Mouse (Mus musculus): Measurements from ENCODE around the gene Ephb2.
A peak's percentile ranks its signal among the peaks of the same experiment; 100 is the strongest.

The Ephb2 gene

DNA sequence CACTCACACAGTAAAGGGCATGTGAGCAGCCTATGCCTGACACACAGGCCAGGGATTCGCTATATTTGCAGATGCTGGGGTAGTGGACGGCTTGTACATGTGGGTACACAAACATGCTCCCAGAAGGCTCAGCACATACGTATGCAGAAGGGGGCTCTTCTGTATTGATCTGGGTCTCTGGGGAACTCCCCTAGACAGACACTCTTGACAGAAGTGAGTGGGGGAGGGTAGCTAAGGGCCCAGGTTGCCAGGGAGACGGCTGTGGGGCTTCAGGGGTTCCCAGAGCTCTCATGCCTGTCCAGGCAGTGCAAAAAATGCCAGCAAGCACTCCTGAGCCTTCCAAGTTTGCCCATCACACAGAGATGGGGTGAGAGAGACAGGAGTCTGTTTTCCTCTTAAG is 78.7 kb downstream of the Ephb2 start:
- DNase-seq: no peak

DNA sequence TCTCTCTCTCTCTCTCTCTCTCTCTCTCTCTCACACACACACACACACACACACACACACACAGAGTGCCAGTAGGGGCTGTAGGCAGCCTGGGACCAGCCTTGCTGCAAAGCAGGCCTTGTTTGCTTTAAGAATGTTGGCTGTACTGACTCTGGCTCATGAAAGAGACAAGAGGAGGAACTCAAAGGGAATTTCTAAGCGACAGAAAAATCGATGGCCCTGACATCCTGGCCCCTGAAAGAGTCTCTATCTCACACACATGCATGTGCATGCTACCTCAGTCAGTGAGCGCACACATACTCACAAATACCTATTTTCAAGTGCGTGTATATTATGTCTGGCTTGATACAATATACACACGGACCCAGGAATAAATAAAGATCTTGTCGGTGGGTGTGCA is 79.3 kb downstream of the Ephb2 start:
- DNase-seq: no peak

DNA sequence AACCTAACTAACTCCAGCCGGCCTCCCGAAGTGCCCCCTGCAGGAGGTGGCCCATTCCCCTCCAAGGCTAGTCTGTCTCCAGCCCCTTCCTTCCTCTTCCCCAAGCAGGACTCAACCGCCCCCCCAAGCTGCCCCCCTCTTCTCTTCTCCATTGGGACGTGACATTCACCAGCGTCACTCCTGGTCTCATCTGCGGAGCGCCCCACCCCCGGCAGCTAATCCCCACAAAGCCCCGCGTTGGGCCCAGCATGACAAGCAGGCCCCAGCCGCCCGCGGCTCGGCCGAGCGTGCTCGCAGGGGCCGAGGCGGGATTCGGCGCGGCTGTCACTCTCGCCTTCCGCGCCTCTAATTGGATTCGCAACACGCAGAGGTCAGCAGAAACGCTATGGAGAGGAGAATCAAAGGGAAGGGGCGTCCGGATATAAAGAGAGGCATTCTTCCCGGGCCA is 80.4 kb downstream of the Ephb2 start:
- no peak for DNase-seq

DNA sequence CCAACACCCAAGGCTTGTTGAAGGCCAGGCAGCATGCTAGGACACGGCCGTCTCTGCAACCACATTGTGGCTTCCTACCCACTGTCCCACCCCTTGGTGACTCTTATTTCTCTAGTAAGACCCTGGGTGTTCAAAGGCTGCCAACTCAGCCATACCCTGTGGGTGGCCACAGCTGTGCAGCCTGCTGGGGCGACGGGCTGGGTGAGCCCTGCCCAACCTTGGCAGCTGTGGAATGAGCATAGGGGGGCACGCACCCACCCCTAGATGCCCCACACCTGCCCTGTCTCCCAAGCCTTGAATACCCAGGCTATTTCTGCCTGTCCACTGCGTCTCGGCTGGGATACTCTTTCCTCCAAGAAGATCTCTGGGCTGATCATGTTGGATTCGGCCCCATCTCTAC is 81.5 kb downstream of the Ephb2 start:
- DNase-seq: no peak

DNA sequence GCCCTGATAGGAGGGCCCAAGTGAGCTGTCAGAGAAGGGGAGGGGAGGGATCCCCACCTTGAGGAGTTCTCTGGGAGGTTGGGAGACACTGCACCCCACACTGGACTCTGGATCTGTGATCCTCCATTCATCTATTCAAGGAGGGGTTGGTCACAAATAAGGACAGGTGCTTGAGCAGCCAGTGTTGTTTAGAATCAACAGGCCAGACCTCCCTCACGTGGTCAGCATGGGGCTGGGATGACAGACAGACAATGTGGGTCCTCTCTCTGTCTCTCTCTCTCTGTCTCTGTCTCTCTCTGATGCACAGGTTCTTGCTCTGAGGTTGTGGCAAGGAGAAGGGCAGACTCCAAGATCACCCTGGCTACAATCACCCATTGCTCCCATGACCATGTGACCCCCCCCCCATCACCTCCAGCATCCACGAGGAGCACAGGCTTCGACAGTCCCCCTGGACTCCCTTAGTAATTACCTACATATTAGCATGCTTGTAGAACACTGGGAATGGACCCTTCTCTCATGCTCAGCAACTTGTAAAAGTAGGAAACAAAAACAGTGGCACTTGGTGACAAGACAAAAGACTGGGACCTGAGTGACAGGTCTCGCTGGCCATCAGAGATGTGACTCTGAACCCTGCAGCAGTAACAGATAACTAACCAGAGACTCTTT is 84.3 kb downstream of the Ephb2 start:
- DNase-seq: no peak

DNA sequence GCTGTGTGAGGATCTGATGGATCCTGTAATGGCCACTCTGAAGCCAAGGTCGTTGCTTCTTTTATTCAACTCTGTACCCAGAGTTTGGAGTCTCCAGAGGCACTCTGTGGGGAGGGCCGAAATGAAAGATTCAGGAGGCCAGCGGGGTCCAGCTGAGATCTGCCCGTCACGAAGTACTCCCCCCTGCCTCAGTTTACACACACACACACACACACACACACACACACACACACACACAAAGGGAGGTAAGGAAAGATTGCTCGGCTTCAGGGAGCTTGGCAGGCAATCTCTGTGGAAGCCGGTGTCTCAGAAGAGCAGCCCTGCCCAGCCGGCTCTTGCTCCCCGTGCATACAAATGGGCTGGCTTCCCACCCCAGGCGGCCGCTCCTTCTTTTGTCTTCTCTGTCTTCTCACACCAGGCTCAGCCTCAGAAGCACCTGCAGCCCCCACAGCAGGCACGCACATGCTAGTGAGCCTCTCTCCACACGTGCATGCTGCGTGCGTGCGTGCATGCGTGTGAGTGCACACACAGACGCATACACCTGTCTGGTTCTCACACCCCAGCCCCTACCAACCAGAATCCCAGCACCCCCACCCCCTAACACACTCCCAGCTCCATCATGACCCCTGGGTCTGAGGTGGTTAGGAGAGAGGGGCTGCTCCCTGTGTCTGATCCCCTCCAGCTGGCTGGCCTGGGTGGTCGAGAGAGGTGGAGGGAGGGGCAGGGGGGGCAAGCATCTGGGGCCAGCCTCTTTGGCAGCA is 85.0 kb downstream of the Ephb2 start:
- no peak for DNase-seq

DNA sequence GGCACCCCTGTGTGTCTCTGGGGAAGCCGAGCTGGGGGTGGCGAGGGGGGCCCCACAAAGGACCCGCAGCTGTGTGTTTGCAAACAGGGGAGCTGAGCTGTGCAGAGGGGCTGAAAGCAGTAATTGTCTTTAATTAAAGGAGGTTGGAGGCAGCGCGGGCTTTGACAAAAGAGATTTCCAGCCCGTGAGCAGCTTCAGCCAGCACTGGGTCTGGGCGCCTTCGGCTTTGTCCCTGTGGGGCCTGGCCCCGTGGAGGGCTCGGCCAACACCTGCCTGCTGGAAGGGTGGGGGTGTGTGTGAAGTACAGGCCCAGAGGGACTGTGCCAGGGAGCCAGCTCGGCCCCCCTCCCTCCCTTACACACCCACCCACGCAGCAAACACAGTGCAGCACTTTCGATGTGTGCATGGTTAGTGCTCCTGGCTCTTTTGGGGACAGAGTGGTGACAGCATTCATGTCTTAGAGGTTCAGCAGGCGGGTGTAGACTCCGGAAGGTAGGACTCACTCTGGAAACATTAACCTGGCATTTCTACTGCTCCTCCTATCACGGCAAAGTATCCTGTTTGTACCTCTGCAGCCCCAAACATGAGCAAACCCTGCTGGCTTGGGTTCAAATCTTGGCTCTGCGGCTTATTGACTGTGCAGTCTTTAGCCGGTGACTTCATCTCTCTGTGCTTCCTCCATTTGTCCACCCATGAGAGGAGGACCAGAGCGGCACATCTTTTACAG is 85.8 kb downstream of the Ephb2 start:
- no peak for DNase-seq

DNA sequence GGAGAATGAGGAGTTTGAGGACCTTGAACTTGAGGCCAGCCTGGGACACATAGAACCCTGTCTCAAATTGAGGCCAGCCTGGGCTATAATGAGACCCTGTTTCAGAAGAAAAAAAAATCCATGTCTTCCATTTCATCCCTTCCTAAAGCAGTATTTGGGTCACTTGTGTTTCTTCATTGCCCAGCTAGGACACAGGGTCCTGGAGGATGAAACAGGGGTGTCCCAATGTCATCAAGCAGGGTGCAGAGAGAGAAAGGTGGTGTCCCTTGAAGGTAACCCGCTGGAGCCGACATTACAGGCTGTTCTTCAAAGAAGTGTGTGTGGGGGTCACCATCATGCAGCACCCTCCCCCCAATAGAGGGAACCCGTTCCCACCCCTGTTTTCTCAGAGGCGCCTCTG is 86.4 kb downstream of the Ephb2 start:
- DNase-seq: no peak

DNA sequence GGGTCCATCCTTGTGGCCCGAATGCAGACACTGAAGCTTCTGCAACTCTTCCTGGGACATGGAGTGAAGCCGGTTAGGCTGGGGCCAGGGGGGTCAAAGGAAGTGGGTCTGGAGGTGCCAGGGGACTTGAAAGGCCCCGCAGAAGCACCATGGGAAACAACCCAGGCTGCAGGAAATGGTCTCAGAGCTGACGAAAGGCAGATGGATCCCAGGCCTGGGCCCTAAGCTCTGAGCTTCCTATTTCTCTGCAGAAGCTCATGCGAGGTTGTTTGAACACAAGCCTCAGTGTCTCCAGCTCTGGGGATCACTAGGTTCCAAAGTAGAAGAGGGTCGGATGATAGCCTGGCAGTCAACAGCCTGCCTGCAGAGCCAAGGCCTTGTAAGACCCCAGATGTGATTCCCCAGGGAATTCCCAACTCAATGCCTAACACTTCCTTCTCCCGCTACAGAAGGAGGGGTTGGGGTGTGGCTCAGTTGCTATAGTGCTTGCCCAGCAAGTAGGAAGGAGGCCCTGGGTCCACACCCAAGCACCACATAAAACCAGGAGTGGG is 86.9 kb downstream of the Ephb2 start:
- DNase-seq: no peak

DNA sequence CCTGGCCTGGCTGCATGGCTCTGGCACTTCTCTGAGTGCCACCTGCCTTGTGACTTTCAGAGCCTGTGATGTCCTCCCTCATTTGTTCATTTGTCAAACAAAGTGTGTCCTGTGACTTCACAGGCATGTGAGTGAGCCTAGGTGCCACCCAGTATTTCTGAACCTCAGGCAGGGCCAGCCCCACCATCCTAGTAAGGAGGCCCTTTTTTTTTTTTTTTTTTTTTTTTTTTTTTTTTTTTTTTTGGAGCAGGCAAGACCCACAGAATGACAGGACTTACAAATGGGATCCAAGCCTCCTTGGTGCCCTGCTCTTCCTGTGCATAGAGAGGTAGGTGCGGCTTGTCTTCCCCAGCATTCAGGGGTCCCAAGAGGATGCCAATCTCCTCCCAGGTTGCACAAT is 89.3 kb downstream of the Ephb2 start:
- no peak for DNase-seq

DNA sequence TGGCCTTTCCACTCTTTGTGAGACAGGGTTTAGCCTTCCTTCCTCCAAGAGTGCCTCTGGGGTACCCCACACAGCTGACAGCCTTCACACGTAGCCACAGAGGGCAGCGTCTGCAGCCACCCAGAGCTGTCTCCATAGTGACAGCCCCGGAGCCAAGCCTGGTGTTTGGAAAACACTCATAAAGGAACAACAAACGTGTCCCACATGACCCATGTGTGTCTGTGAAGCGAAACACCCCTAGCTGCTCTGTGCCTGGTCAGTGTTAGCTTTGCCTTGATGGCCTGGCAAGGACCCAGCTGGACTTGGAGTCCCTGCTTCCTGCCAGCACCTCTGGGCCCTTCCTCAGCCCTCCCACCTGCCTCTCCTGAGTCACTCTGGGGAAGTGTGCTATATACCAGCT is 93.1 kb downstream of the Ephb2 start:
- DNase-seq: peak; percentile 49

DNA sequence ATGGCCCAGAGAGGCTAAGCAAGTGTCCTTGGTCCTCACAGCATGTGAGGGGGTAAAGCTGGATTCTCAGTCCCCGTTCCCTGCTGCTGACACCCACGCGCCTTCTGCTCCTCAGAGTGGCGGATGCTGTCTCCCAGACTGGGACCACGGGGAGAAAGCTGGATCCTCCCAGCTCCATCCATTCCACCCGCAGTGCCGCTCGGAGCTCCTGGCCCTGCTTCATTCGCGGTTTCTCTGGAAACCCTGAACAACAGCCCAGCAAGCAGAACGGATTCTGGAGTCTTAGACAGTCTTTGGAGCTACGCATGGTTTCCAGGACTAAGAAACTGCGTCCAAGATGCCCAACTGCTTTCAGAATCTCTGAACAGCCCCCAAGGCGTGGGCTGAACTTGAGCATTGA is 93.9 kb downstream of the Ephb2 start:
- DNase-seq: peak; percentile 46

DNA sequence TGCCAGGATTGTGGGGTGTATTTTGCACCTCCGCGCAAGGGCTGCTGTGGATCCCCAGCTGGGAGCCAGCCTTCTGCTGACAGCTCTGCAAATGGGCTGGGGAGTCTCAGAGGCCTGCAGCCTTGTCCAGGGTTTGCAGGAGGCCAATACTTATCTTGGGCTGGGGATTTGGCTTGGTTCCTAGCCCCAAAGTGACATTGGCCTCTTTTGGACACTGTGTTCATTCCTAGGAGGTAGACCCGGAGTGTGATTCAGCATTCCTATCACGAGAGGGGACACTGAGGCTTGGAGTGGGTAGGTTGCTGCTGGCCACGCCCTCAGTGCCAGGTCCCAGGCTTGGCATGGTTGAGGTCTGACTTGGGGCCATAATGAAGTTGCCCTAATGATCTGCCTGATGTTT is 94.8 kb downstream of the Ephb2 start:
- no peak for DNase-seq

DNA sequence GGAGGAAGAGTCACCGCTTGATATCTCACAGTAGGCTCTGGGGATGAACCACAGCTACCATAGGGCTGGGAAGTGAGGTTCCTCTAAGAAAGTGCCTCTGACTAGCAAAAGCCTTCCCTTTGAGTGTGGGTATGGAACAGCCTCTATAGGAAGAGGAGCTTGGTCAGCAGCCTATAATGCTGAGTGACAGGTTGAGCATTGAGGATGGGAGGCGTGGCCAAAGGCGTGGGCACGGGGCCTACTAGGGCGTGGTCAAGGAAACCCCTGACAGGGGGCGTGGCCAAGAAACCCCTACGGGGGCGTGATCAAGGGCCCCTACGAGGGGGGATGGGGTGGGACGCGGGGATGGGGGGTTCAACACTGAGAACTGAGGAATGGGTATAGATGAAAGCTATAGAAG is 96.6 kb downstream of the Ephb2 start:
- DNase-seq: no peak

DNA sequence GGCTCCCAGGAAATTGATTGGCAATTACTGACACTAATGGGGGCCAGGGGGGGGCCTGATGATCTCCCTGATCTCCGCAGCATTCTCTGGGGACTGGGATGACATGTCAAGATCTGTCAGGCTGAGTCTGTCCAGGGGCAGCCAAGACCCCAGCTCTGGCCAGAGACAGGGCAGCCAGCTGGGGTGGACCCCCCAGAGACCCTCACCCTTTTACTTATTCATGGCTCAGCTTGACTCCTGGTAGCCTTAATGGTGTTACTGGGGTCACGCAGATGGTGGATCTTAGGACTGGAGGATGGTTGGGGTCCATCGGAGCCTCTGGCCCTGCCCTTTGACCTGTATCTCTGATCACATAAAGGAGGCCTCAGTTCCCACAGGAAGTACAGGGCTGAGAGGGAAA is 97.5 kb downstream of the Ephb2 start:
- DNase-seq: no peak

DNA sequence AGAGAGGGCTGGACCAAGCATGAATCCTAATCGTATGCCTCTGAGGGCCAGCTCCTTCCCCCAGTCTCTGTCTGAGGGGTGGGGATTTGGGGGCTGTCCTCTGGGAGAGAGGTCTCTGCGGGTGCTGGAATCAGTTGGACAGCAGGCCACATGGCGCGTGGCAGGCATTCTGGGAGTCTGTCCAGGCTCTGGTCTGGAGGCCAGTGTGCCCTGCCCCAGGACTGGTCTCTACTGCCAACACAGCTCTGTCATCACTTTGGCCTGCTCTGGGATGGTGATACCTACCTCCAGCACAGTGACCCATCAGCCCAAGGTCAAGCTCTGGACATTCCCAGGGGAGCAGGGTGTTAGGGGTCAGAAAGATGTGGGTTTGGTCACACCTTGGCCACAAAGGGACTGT is 99.9 kb downstream of the Ephb2 start:
- peak; percentile 57 for DNase-seq

DNA sequence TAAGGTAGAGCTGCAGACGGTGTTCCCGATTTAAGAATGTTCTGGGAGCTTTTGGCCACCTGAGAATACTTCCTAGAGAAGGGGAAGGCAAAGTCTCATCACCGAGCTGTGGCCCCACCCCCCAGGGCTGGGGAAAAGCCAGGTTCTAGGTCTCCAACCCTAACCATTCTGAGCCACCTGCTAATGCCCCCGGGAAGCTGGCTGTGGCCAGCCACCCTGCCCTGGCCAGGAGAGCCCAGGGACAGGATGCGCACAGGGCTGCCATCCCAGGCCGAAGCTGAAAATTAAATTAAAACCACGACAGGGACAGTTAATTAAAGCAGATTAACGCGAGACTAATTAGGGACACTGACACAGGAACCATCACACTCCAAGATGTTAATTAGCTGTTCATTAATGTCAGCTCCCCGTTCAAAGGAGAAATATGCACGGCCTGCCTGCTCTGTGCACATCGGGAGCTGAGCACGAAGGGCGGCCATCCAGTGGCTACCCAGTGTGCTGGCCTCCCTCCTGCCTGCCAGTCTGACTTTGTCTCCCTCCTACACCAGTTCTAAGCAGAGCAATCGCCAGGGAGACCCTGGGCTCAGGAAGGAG is 101.5 kb downstream of the Ephb2 start:
- DNase-seq: no peak

DNA sequence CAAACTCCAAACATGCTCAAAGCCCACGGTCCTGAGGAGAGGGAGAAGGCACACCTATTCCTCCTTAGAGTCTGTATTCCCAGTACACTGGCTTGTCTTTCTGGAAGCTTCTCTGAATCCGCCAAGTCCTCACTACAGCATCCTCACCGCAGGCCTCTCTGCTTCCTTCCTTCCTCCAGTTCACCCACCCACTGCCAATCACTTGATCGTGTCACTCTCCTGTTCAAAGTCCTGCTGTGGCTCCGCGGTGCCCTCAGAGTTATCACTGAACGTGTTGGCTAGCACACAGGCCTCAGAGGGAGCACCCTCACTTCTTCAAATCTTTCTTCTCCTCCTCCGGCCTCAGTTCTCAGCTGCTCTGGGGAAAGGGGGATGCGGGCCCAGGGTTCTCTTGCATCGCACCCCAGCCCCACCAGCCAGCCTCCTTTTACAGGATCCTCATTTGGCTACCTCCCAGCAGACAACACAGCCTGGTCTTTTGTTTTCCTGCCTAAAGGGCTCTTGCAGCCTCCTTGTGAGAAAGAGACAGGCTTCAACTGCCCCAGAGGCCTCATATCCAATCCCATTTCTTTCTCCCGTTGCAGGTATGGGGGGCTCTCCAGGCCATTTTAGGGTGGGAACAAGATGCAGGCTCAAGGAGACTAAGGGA is 102.4 kb downstream of the Ephb2 start:
- no peak for DNase-seq

DNA sequence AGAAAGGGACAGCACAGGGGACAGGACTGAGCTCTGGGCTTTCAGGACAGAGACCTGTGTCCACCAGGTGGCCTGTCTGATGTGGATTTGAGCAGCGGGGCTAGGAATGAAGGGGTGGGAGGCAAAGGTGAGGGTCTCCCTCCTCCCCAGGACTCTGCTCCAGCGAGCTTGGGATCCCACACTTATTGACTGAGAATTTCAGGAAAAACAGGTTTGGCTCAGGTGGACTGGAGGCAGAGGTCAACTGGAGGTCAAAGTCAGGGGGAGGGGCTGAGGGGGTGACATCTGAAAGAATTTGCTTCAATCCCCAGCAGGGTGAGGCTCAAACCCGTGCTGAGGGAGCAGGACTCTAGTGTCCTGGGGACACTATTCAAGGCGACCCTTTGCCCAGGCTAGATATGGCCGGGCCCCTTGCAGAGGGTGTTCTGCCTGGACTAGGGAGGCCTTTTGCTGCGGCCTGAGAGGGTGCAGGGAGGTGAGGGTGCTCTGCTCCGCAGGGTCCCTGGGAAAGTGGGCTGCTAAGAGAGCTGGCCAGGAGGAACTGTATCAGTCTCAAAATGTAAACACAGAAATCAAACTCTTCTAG is 103.2 kb downstream of the Ephb2 start:
- DNase-seq: no peak

DNA sequence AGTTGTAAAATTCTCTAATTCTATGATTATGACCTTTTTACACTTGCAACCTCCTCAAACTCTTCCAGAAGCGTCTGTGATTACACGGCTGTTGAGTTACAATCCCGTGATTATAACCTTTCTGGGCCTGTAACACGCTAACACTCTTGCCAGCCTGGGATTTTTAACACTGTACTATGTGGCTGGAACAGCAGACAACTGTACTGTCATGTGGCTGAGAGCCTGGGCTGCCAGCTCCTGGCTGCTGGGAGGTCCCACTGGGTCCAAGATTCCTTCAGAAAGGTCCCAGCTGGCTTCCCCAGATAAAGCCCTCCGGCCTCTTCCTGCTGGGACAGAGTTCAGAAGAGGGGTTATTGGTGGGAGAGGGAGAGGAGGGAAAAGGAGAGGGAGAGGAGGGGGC is 104.0 kb downstream of the Ephb2 start:
- DNase-seq: no peak

DNA sequence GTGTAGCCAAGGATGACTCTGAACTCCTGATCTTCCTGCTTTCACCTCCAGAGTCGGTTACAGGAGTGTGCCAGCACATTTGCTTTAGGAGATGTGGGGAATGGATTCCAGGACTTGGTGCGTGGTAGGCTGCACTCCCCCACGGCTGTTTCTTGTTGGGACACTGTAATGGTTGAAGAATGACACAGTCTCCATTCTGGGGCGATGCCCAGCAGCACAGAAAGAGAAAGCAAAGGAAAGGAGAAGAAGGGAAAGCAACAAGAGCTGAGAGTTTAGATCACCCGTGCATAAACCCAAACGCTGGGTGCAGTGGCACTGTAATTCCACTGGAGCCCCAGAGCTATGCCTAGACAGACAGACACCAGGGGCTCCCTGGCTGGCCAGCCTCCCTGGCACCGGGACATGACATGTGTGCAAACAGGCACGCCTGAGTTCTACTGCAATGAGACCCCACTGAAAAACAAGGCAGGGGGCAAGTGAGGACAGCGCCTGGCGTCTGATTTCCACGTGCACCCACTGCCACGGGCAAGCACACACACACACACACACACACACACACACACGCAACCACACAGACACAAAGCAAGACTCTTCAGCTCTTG is 104.7 kb downstream of the Ephb2 start:
- DNase-seq: no peak

DNA sequence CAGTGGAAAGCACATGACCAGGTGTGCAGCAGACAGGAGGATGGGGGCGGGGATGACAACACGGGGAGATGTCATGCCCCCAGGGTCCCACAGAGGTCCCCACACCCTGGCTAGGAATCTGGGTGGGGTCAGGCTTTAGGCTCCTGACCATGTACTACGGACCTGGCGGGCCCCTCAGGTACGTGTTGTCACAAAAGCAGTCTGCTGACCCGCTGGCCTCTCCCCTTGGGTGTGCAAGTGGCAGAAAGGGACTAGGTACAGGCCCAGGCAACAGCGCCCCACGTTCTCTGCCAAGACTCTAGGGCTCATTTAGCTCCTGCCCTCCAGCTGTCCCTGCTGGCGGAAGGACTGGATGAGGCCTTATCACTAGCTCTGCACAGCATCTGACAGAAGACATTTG is 105.3 kb downstream of the Ephb2 start:
- no peak for DNase-seq
